Mouse (Mus musculus): Measurements from ENCODE around the gene Tiam2. TPM values are rescaled to one million over a fixed set of nuclear protein-coding genes. Genes with fewer than 3 reads are reported as not detected.

Tiam2 gene
- polyA plus RNA-seq, 1 experiment from 2014 or later = 3.3 TPM

- Histone ChIP-seq H3K4me3 (replicated peaks; ENCODE audit: low read depth, low read length) (no peak overlapping the region), H3K27ac (no peak overlapping the region), H3K4me1 (replicated peaks; ENCODE audit: insufficient read depth, low read length) (no peaks in the 10 kb centered on the region), H3K4me2 (ENCODE audit: low read length) (no peak overlapping the region), H3K27me3 (ENCODE audit: insufficient read depth, low read length) (no peaks in the 10 kb centered on the region), H3K36me3 (ENCODE audit: insufficient read depth, low read length) (0 out of 2 replicates have a peak, but pooled peaks cover 12% of the 10 kb centered on the region), H3K9ac (ENCODE audit: low read depth, low read length) (no peak overlapping the region), H3K9me3 (replicated peaks; ENCODE audit: low read length) (no peaks in the 10 kb centered on the region)
- 94% methylated on average over 5 of the region's 5 CpGs for WGBS
- no peak for TF ChIP-seq CTCF (IDR thresholded peaks at IDR 0.05; ENCODE audit: low read depth)
- DNase-seq (ENCODE audit: low spot score) (no peak), ATAC-seq (replicated peaks; ENCODE audit: low FRiP score, low read depth) (no peak)
Measured at GRCm38 (mm10) chr17:3520344-3520743, 194.0 kb downstream of the Tiam2 start.

- Histone ChIP-seq H3K27me3 (ENCODE audit: insufficient read depth, low read length) (no peaks in the 10 kb centered on the region), H3K9ac (ENCODE audit: low read depth, low read length) (no peak overlapping the region), H3K4me2 (ENCODE audit: low read length) (no peak overlapping the region), H3K4me3 (replicated peaks; ENCODE audit: low read depth, low read length) (no peak overlapping the region), H3K9me3 (replicated peaks; ENCODE audit: low read length) (no peaks in the 10 kb centered on the region), H3K36me3 (ENCODE audit: insufficient read depth, low read length) (0 out of 2 replicates have a peak, but pooled peaks cover 2% of the 10 kb centered on the region), H3K27ac (no peak overlapping the region), H3K4me1 (replicated peaks; ENCODE audit: insufficient read depth, low read length) (no peaks in the 10 kb centered on the region)
- WGBS = 87% methylated on average over 6 of the region's 6 CpGs
- TF ChIP-seq CTCF (IDR thresholded peaks at IDR 0.05; ENCODE audit: low read depth) = no peak
- ATAC-seq (replicated peaks; ENCODE audit: low FRiP score, low read depth) = no peak
- no peak for DNase-seq (ENCODE audit: low spot score)
Measured at GRCm38 (mm10) chr17:3527841-3528471, 201.6 kb downstream of the Tiam2 start.

DNA sequence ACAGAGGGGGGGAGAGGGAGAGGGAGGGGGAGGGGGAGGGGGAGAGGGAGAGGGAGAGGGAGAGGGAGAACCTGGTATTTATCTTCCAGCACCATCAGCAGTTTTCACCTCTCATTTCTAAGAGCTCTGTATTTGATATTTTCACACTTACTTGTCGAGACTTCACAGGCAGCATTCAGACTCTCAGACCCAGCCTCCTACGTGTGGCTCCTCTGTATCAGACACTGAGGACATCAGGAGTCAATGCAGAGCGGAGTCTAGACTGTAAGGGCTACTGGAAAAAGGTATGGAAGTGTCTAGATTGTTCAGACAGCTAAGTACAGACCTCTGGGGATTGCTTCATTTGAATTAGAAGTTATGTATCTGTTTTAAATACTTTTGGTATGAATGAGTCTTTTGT lies 203.2 kb downstream of the Tiam2 start:
- Histone ChIP-seq H3K36me3 (ENCODE audit: insufficient read depth, low read length) (0 out of 2 replicates have a peak, but pooled peaks cover 2% of the 10 kb centered on the region), H3K9me3 (replicated peaks; ENCODE audit: low read length) (no peaks in the 10 kb centered on the region), H3K9ac (ENCODE audit: low read depth, low read length) (no peak overlapping the region), H3K4me1 (replicated peaks; ENCODE audit: insufficient read depth, low read length) (no peaks in the 10 kb centered on the region), H3K27ac (no peak overlapping the region), H3K4me2 (ENCODE audit: low read length) (no peak overlapping the region), H3K27me3 (ENCODE audit: insufficient read depth, low read length) (no peaks in the 10 kb centered on the region), H3K4me3 (replicated peaks; ENCODE audit: low read depth, low read length) (no peak overlapping the region)
- WGBS = 59% methylated on average over 3 of the region's 3 CpGs
- DNase-seq (ENCODE audit: low spot score) (no peak), ATAC-seq (replicated peaks; ENCODE audit: low FRiP score, low read depth) (no peak)
- TF ChIP-seq CTCF (IDR thresholded peaks at IDR 0.05; ENCODE audit: low read depth) = no peak

- Histone ChIP-seq H3K27ac (no peak overlapping the region), H3K4me3 (replicated peaks; ENCODE audit: low read depth, low read length) (no peak overlapping the region), H3K27me3 (ENCODE audit: insufficient read depth, low read length) (no peaks in the 10 kb centered on the region), H3K4me1 (replicated peaks; ENCODE audit: insufficient read depth, low read length) (no peaks in the 10 kb centered on the region), H3K9me3 (replicated peaks; ENCODE audit: low read length) (no peaks in the 10 kb centered on the region), H3K9ac (ENCODE audit: low read depth, low read length) (no peak overlapping the region), H3K4me2 (ENCODE audit: low read length) (no peak overlapping the region), H3K36me3 (ENCODE audit: insufficient read depth, low read length) (0 out of 2 replicates have a peak, but pooled peaks cover 6% of the 10 kb centered on the region)
- 76% methylated on average over 7 of the region's 7 CpGs for WGBS
- no peak for TF ChIP-seq CTCF (IDR thresholded peaks at IDR 0.05; ENCODE audit: low read depth)
- ATAC-seq (replicated peaks; ENCODE audit: low FRiP score, low read depth) (no peak), DNase-seq (ENCODE audit: low spot score) (no peak)
Measured at GRCm38 (mm10) chr17:3530549-3530948, 204.2 kb downstream of the Tiam2 start.

DNA sequence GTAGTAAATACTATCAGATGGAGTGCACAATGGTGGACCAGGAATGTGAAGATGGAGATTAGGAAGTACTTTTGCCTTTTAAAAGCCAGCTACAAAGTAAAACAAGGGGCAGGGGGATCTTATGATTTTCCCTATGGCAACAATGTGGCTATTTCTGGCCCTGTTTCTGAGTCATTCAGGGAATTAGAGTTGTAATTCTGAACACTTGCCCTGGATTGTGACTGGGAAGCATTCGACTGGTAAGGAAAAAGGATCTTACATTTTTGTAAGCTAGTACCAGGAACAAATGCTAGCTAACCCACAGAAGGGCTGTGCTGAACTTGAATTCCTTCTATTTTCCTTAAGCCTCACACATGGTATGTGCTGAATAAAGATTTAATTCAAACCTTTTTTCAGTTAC lies 205.3 kb downstream of the Tiam2 start:
- no peaks in the 10 kb centered on the region for H3K9me3 ChIP-seq (replicated peaks; ENCODE audit: low read length)
- H3K27ac ChIP-seq = no peak overlapping the region
- no peak for DNase-seq (ENCODE audit: low spot score)
- no peak overlapping the region for H3K9ac ChIP-seq (ENCODE audit: low read depth, low read length)
- no peak overlapping the region for H3K4me3 ChIP-seq (replicated peaks; ENCODE audit: low read depth, low read length)
- no peaks in the 10 kb centered on the region for H3K4me1 ChIP-seq (replicated peaks; ENCODE audit: insufficient read depth, low read length)
- no peak for TF ChIP-seq CTCF (IDR thresholded peaks at IDR 0.05; ENCODE audit: low read depth)
- no peak for ATAC-seq (replicated peaks; ENCODE audit: low FRiP score, low read depth)
- WGBS = 76% methylated on average over 1 of the region's 1 CpGs
- H3K4me2 ChIP-seq (ENCODE audit: low read length) = no peak overlapping the region
- 0 out of 2 replicates have a peak, but pooled peaks cover 6% of the 10 kb centered on the region for H3K36me3 ChIP-seq (ENCODE audit: insufficient read depth, low read length)
- no peaks in the 10 kb centered on the region for H3K27me3 ChIP-seq (ENCODE audit: insufficient read depth, low read length)

GRCm38 (mm10) chr17:3532254-3532653 lies 205.9 kb downstream of the Tiam2 start, which contains the start of gene Cldn20:
TSS of gene Cldn20 (plus strand) at chr17:3532554.
- Histone ChIP-seq H3K9ac (ENCODE audit: low read depth, low read length) (no peak within 1 kb of the TSS), H3K36me3 (ENCODE audit: insufficient read depth, low read length) (0 out of 2 replicates have a peak, but pooled peaks cover 6% of the 10 kb centered on the region), H3K27me3 (ENCODE audit: insufficient read depth, low read length) (no peaks in the 10 kb centered on the region), H3K4me3 (replicated peaks; ENCODE audit: low read depth, low read length) (no peak within 1 kb of the TSS), H3K27ac (no peak within 1 kb of the TSS), H3K9me3 (replicated peaks; ENCODE audit: low read length) (no peaks in the 10 kb centered on the region), H3K4me2 (ENCODE audit: low read length) (no peak within 1 kb of the TSS), H3K4me1 (replicated peaks; ENCODE audit: insufficient read depth, low read length) (no peaks in the 10 kb centered on the region)
- no peak for TF ChIP-seq CTCF (IDR thresholded peaks at IDR 0.05; ENCODE audit: low read depth)
- ATAC-seq (replicated peaks; ENCODE audit: low FRiP score, low read depth) (no peak), DNase-seq (ENCODE audit: low spot score) (no peak)
- WGBS = 86% methylated on average over 4 of the region's 4 CpGs
